Mouse (Mus musculus) forebrain, embryonic 11.5 days (tissue): Measurements from ENCODE around the gene Lats2. TPM values are rescaled to one million over a fixed set of nuclear protein-coding genes. Genes with fewer than 3 reads are reported as not detected.

Experiments
- ATAC-seq: fragments of 200-750 bp; cut with Nextera tagmentation; replicated peaks from 2 replicates; pipeline ENCODE4 v1.8.0; 2017; ENCODE audit warnings: moderate TSS enrichment; ENCODE audit not compliant: low FRiP score
- DNase-seq: peaks from one replicate; pipeline ENCODE4 v3.0.0-alpha.2; 2017; ENCODE audit warnings: low spot score
- H3K27ac ChIP-seq: fragments of 300-500 bp; sonication (generic); 2 replicates; pipeline ENCODE4 v1.5.1; 2014; ENCODE audit warnings: low read depth, low read length
- H3K27me3 ChIP-seq: fragments of 300-500 bp; sonication (generic); 2 replicates; pipeline ENCODE4 v1.6.1; 2014; ENCODE audit warnings: mild to moderate bottlenecking, low read length, mixed read lengths; ENCODE audit not compliant: control insufficient read depth, insufficient read depth
- H3K36me3 ChIP-seq: fragments of 300-500 bp; sonication (generic); 2 replicates; pipeline ENCODE4 v1.6.1; 2014; ENCODE audit warnings: mild to moderate bottlenecking, low read length, moderate library complexity, mixed read lengths; ENCODE audit not compliant: control insufficient read depth, insufficient read depth
- H3K4me1 ChIP-seq: fragments of 300-500 bp; sonication (generic); replicated peaks from 2 replicates; pipeline ENCODE4 v1.6.1; 2014; ENCODE audit warnings: low read length, mixed read lengths; ENCODE audit not compliant: control insufficient read depth, insufficient read depth
- H3K4me2 ChIP-seq: fragments of 300-500 bp; sonication (generic); 2 replicates; pipeline ENCODE4 v1.6.1; 2014; ENCODE audit warnings: low read depth, mild to moderate bottlenecking, low read length, moderate library complexity, mixed read lengths; ENCODE audit not compliant: severe bottlenecking
- H3K4me3 ChIP-seq: fragments of 300-500 bp; sonication (generic); 2 replicates; pipeline ENCODE4 v1.5.1; 2014; ENCODE audit warnings: low read depth, low read length
- H3K9ac ChIP-seq: fragments of 300-500 bp; sonication (generic); 2 replicates; pipeline ENCODE4 v1.6.1; 2014; ENCODE audit warnings: low read length
- H3K9me3 ChIP-seq: fragments of 300-500 bp; sonication (generic); 2 replicates; pipeline ENCODE4 v1.6.1; 2016; ENCODE audit warnings: low read length, mixed read lengths; ENCODE audit not compliant: control insufficient read depth
- WGBS: fragments of 180-500 bp; shearing (Covaris S2); extraction: QIAGEN DNeasy Blood & Tissue Kit; methylation state at CpG from one replicate; pipeline ENCODE4 v1.1.7; 2014; 5-methylcytosine and 5-hydroxymethylcytosine counted together
- polyA plus RNA-seq: library from polyadenylated mRNA; unstranded; fragments of >200 nt; fragmentation: Nextera tagmentation; extraction: Ambion mirVana; gene quantifications from 2 replicates; pipeline ENCODE4 v1.2.1, GENCODE M21; 2014

Lats2 gene
- polyA plus RNA-seq, 1 experiment from 2014 or later: 16.6 TPM

GRCm38 (mm10) chr14:57684579-57684978 is 73.6 kb downstream of the Lats2 start:
- Histone ChIP-seq H3K27me3 (no peaks in the 10 kb centered on the region), H3K27ac (no peak overlapping the region), H3K9ac (no peak overlapping the region), H3K4me2 (no peak overlapping the region), H3K4me3 (no peak overlapping the region), H3K9me3 (no peaks in the 10 kb centered on the region), H3K4me1 (no peaks in the 10 kb centered on the region), H3K36me3 (no peaks in the 10 kb centered on the region; the same call in 1 of the 2 replicates)
- DNase-seq: peak; percentile 67
- 13% methylated on average over 1 of the region's 1 CpGs for WGBS
- ATAC-seq: no peak

GRCm38 (mm10) chr14:57682751-57683150 is 75.4 kb downstream of the Lats2 start:
- Histone ChIP-seq H3K9me3 (no peaks in the 10 kb centered on the region), H3K9ac (no peak overlapping the region), H3K4me1 (no peaks in the 10 kb centered on the region), H3K4me2 (no peak overlapping the region), H3K4me3 (no peak overlapping the region), H3K36me3 (no peaks in the 10 kb centered on the region), H3K27me3 (no peaks in the 10 kb centered on the region), H3K27ac (no peak overlapping the region)
- ATAC-seq: no peak
- DNase-seq: no peak
- 90% methylated on average over 4 of the region's 4 CpGs for WGBS

GRCm38 (mm10) chr14:57679958-57680535 is 78.1 kb downstream of the Lats2 start:
- H3K27me3 ChIP-seq: no peaks in the 10 kb centered on the region
- DNase-seq: peak; percentile 92
- no peak overlapping the region for H3K4me3 ChIP-seq
- no peak overlapping the region for H3K4me2 ChIP-seq
- H3K9me3 ChIP-seq: no peaks in the 10 kb centered on the region
- no peaks in the 10 kb centered on the region for H3K4me1 ChIP-seq
- H3K36me3 ChIP-seq: no peaks in the 10 kb centered on the region
- no peak overlapping the region for H3K27ac ChIP-seq
- WGBS: 41% methylated on average over 5 of the region's 5 CpGs
- ATAC-seq: 0 out of 2 replicates have a peak, but pooled peaks have one; percentile 30
- no peak overlapping the region for H3K9ac ChIP-seq

GRCm38 (mm10) chr14:57679523-57679922 is 78.7 kb downstream of the Lats2 start:
- Histone ChIP-seq H3K27me3 (no peaks in the 10 kb centered on the region), H3K27ac (no peak overlapping the region)
- ATAC-seq: no peak

GRCm38 (mm10) chr14:57675481-57675880 is 82.7 kb downstream of the Lats2 start:
- Histone ChIP-seq H3K9me3 (no peaks in the 10 kb centered on the region), H3K4me2 (no peak overlapping the region), H3K27ac (no peak overlapping the region), H3K36me3 (no peaks in the 10 kb centered on the region), H3K4me3 (no peak overlapping the region), H3K4me1 (no peaks in the 10 kb centered on the region), H3K27me3 (no peaks in the 10 kb centered on the region), H3K9ac (no peak overlapping the region)
- ATAC-seq (no peak), DNase-seq (no peak)
- WGBS: 62% methylated on average over 2 of the region's 2 CpGs

More at GRCm38 (mm10) chr14:57679523-57679922, 78.7 kb downstream of the Lats2 start:
- no peaks in the 10 kb centered on the region for H3K9me3 ChIP-seq
- no peak overlapping the region for H3K4me2 ChIP-seq
- H3K4me1 ChIP-seq: no peaks in the 10 kb centered on the region
- no peak for DNase-seq
- H3K36me3 ChIP-seq: no peaks in the 10 kb centered on the region
- H3K4me3 ChIP-seq: no peak overlapping the region
- H3K9ac ChIP-seq: no peak overlapping the region
- WGBS: 30% methylated on average over 1 of the region's 1 CpGs

- 16% methylated on average over 10 of the region's 10 CpGs for whole genome bisulfite sequencing
- Histone ChIP-seq H3K9me3 (no peaks in the 10 kb centered on the region), H3K4me1 (no peaks in the 10 kb centered on the region), H3K36me3 (no peaks in the 10 kb centered on the region), H3K4me3 (peak overlapping the region; percentile 85), H3K27ac (peak overlapping the region; percentile 96), H3K4me2 (peak overlapping the region; percentile 91), H3K9ac (peak overlapping the region; percentile 87), H3K27me3 (no peaks in the 10 kb centered on the region)
- no peak for DNase-seq
- ATAC-seq: no peak
These were observed 92.6 kb downstream of the Lats2 start for GRCm38 (mm10) chr14:57665628-57665950.

GRCm38 (mm10) chr14:57664822-57665627 is 93.2 kb downstream of the Lats2 start, which contains the start of gene Xpo4:
Gene Xpo4 (minus strand): TSS chr14:57665430.
- Histone ChIP-seq H3K4me1 (no peaks in the 10 kb centered on the region), H3K27ac (peak within 1 kb of the TSS; percentile 96), H3K4me3 (peak within 1 kb of the TSS; percentile 85), H3K36me3 (no peaks in the 10 kb centered on the region), H3K9ac (peak within 1 kb of the TSS; percentile 87), H3K4me2 (peak within 1 kb of the TSS; percentile 91), H3K27me3 (no peaks in the 10 kb centered on the region), H3K9me3 (no peaks in the 10 kb centered on the region)
- peak; percentile 93 for DNase-seq
- peak; percentile 94 for ATAC-seq
- WGBS: under 1% methylated on average over 78 of the region's 80 CpGs

GRCm38 (mm10) chr14:57664311-57664821 is 93.8 kb downstream of the Lats2 start:
- DNase-seq (no peak), ATAC-seq (peak; percentile 68)
- no peaks in the 10 kb centered on the region for H3K9me3 ChIP-seq
- no peaks in the 10 kb centered on the region for H3K36me3 ChIP-seq
- WGBS: under 1% methylated on average over 19 of the region's 19 CpGs
- peak overlapping the region; percentile 91 for H3K4me2 ChIP-seq
- H3K9ac ChIP-seq: peak overlapping the region; percentile 87
- no peaks in the 10 kb centered on the region for H3K4me1 ChIP-seq
- peak overlapping the region; percentile 96 for H3K27ac ChIP-seq
- peak overlapping the region; percentile 85 for H3K4me3 ChIP-seq
- no peaks in the 10 kb centered on the region for H3K27me3 ChIP-seq
